Mouse (Mus musculus) embryonic fibroblast, embryonic 13.5 days (primary cell): Measurements from ENCODE around the gene Tmem44. TPM values are rescaled to one million over a fixed set of nuclear protein-coding genes. Genes with fewer than 3 reads are reported as not detected.
A peak's percentile ranks its signal among the peaks of the same experiment; 100 is the strongest.

ENCODE experiments used
- H3K27ac ChIP-seq: 2 replicates; pipeline ENCODE4 v1.5.1; 2012; ENCODE audit warnings: low read length, control low read depth, inconsistent platforms; ENCODE audit not compliant: insufficient read depth
- H3K4me1 ChIP-seq: 2 replicates; pipeline ENCODE4 v1.6.1; 2011; ENCODE audit warnings: low read length; ENCODE audit not compliant: control insufficient read depth, insufficient read depth
- H3K4me3 ChIP-seq: 2 replicates; pipeline ENCODE4 v1.5.1; 2011; ENCODE audit warnings: mild to moderate bottlenecking, control low read depth, low read length; ENCODE audit not compliant: insufficient read depth
- CTCF ChIP-seq: IDR thresholded peaks from 2 replicates; pipeline ENCODE4 v1.5.1; 2011; ENCODE audit warnings: mild to moderate bottlenecking, control low read depth, low read length, moderate library complexity, borderline replicate concordance; ENCODE audit not compliant: insufficient read depth
- POLR2A ChIP-seq: IDR thresholded peaks from 2 replicates; pipeline ENCODE4 v1.6.1; 2011; ENCODE audit warnings: low read depth, mild to moderate bottlenecking, control low read depth, low read length, moderate library complexity
- polyA plus RNA-seq: library from polyadenylated mRNA; stranded (reverse); fragments of >200 nt; gene quantifications from 2 replicates; pipeline ENCODE4 v1.2.4, GENCODE M21; 2011; ENCODE audit warnings: low read depth; ENCODE audit not compliant: missing spikeins, insufficient read length

Gene Tmem44
- polyA plus RNA-seq, 1 experiment = 8.0 TPM

DNA sequence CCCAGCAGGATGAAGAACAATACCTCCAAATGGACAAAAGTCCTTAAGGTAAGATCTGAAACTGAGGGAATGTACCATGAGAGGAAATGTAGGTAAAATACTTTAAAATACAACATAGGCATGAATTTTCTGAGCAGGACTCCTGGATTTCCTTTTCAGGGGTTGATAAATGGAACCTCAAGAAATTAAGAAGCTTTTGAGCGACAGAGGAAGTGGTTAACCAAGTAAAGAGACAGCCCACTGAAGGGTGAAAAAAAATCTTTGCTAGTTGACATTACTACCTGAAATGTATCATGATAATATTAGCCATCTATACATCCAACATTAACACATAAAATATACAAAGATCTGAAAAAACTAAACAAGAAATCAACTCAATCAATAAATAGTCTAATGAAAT, 15.6 kb downstream of the Tmem44 start:
- Histone ChIP-seq H3K27ac (no peak overlapping the region), H3K4me3 (no peak overlapping the region), H3K4me1 (no peaks in the 10 kb centered on the region)
- no peak for TF ChIP-seq CTCF
- no peak for TF ChIP-seq POLR2A

DNA sequence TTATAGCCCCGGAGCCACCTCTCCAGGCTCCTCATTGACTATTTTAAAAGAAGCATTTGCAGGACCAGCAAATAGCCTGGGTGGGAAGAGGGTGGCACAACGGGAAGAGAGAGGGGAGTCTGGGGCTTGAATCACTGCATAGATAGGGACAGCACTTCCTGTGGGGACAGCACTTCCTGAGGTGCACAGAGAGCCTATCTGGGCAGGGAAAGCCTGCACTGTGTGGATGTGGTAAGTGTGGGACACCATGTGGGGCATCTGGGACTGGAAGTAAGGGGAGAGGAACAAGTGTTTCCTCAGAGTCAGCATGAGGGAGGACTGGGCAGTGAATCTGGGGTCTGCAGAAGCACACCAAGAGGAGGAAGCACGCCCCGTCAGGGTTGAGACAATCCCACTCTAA, 17.1 kb downstream of the Tmem44 start:
- Histone ChIP-seq H3K27ac (no peak overlapping the region), H3K4me1 (no peaks in the 10 kb centered on the region; the same call in 1 of the 2 replicates), H3K4me3 (no peak overlapping the region)
- TF ChIP-seq CTCF (no peak), POLR2A (no peak)

DNA sequence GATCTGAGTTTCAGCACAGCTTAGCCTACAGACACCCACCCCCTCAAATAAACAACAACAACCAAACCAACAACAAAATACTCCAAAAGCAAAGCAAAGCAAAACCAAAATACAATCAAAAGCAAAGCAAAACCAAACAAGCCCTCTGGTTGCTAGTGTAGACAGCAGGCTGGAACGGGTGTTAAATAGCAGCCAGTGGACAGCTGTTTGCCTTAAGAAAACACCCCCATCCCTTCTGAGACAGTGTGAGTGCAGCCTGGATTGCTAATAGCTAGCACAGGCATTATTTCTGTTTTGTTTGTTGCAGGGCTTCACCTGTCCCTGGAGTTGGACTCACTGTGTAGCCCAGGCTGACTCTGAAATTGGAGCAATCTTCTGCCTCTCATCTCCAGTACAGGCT, 17.7 kb downstream of the Tmem44 start:
- Histone ChIP-seq H3K4me1 (no peaks in the 10 kb centered on the region; the same call in 1 of the 2 replicates), H3K4me3 (no peak overlapping the region), H3K27ac (no peak overlapping the region)
- TF ChIP-seq CTCF (no peak), POLR2A (no peak)

DNA sequence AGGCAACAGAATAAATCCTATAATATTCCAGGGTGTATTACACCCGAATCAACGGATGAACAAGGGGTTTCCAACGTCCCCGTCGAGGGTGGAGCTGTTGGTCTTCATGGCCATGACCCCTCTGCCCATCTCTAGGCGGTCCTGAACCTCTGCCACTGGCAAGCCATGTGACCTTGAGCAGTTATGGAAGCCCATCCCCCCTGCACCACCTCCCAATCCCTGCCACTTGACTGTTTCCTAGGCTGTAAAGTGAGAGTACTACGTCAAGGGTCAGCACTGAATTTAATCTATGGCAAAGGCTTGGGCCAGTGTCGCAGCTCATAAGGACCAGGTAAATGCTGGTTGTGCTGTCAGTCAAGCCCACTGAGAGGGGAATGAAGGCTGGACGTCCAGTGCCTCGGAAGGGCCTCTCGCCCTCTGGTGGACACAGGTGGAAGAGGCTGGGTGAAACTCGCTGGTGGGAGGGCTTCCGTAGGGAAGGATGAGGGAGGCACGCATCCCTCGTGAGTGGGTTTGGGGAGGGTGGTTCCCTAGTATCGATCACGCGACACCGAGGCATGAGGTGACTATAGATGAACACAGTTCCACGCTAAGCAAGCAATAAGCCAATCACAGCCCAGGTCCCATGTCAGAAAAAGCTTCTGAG, 18.8 kb downstream of the Tmem44 start:
- no peaks in the 10 kb centered on the region; the same call in 1 of the 2 replicates for H3K4me1 ChIP-seq
- no peak overlapping the region for H3K4me3 ChIP-seq
- peak; percentile 80 for TF ChIP-seq CTCF
- no peak for TF ChIP-seq POLR2A
- no peak overlapping the region for H3K27ac ChIP-seq

DNA sequence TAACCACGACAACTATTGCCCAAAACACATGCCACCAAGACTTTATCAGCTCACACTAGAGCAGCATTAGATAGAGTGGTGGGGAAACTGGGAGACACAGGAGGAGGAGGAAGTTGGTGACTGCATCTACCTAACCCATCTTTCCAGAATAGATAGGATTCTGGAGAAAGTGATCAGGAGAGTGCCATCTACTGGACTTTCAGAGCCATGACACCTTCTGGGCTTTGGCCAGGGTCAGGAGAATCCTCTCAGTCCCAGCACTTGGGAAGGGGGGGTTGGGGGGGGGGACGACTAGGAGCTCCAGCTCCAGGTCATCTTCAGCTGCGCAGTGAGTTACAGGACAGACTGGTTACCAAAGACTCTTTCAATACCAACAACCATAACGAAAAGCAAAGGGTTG, 19.8 kb downstream of the Tmem44 start:
- H3K4me1 ChIP-seq = no peaks in the 10 kb centered on the region; the same call in 1 of the 2 replicates
- no peak overlapping the region for H3K27ac ChIP-seq
- TF ChIP-seq POLR2A = no peak
- TF ChIP-seq CTCF = no peak
- H3K4me3 ChIP-seq = no peak overlapping the region

DNA sequence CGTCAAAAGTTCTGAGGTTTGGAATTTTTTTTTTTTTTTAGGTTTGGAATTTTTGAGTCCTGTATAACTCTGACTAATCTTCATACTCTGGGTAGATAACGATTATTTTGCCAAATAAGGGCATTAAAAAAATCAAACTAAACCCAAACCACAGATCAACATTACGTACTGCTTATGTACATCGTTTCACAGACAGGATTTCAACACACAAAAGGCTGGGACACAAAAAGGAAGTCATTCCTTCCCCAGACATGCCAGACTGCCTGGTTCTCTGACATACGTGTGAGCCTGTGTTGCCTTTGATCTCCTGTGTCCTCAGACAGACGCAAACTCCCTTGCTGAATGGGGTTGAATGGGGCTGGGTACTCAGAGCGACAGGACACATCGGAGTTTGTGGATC, 22.3 kb downstream of the Tmem44 start:
- peak; percentile 41 for TF ChIP-seq POLR2A
- no peak for TF ChIP-seq CTCF
- Histone ChIP-seq H3K27ac (peak overlapping the region; percentile 80), H3K4me3 (no peak overlapping the region), H3K4me1 (no peaks in the 10 kb centered on the region; the same call in 1 of the 2 replicates)

DNA sequence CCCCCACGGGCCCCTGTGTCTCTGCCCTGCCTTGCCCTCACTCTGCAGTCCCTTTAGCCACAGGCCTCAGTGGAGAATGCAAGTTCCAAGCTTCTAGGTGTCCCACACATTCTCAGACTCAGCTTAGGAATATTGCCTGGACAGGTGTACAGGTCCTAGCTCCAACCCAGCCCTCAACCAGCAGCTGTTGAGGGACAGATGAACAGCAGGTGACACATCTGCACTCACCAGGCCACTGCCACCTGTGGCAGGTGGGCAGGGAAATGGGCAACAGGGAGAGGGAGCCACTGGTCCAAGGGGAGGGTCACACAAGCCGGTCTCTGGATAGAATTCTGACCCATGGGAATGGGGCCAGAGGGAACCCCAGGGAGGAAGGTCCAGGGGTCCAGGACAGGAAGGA, 22.8 kb downstream of the Tmem44 start:
- Histone ChIP-seq H3K4me3 (no peak overlapping the region), H3K4me1 (no peaks in the 10 kb centered on the region; the same call in 1 of the 2 replicates), H3K27ac (peak overlapping the region; percentile 75)
- TF ChIP-seq POLR2A (no peak), CTCF (no peak)

DNA sequence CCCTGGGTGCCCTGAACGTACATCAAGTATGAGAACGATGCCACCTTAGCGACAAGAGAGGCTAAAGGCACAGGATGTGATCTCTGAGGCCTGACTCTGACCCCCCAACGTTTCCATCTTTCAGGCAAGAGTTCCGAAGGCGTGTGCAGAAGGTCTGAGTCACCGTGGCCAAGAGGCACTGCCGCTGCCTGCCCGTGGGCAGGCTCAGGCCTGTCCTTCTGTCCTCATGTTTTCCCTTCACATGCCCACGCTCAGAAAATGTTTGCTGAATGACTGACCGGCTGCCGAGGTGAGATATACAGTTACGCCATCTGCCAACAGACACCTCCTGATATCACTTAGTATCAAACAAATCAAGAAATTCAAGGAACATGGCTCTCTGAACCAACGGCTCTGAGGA, 24.9 kb downstream of the Tmem44 start:
- TF ChIP-seq CTCF (no peak), POLR2A (no peak)
- Histone ChIP-seq H3K4me1 (no peaks in the 10 kb centered on the region; the same call in 1 of the 2 replicates), H3K27ac (no peak overlapping the region), H3K4me3 (no peak overlapping the region)

DNA sequence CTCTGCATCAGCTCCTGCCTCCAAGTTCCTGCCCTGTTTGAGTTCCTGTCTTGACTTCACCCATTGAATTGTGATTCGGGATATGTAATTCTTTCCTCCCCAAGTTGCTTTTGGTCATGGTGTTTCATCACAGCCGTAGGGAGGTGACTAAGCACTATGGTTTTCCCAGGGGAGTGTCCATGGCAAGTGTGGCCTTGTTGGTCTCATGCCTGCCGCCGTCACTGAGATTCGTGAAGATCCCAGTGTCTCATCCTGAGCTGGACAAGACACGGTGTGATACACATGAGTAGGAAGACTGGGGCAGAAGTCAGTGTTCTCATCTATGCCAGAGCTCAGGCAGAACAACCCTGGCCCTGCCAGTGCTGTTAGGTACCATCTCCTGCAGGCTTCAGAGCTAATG, 26.2 kb downstream of the Tmem44 start:
- no peak overlapping the region for H3K4me3 ChIP-seq
- peaks cover 3% of the 10 kb centered on the region; the same call in 1 of the 2 replicates for H3K4me1 ChIP-seq
- TF ChIP-seq CTCF (no peak), POLR2A (no peak)
- H3K27ac ChIP-seq = no peak overlapping the region

DNA sequence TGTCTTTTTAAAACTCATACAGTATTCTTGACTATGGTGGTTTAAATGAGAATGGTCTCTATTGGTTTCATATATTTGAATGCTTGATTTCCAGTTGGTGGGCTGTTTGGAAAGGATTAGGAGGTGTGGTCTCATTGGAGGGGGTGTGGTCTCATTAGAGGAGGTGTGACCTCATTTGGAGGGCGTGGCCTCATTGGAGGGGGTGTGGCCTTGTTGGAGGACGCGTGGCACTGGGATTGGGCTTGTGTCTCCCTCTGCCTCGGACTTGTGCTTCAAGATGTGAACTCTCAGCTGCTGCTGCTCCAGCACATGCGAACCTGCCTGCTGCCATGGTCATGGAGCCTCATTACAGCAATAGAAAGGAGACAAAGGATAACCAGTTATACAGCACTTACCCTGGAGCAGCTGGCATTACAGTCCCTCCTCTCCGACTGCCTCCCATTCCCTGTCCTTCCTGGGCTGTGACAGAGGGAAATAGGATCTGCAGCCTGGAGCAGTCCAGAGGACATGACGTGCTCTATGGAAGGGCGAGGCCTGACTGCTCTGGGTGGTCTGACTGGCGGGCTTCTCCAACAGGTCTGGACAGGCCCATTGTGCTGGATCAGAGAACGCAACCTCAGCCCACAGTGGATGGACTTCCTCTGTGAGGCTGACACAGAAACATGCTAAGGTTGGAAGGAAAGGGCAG, 28.2 kb downstream of the Tmem44 start:
- Histone ChIP-seq H3K27ac (no peak overlapping the region), H3K4me1 (peaks cover 17% of the 10 kb centered on the region), H3K4me3 (no peak overlapping the region)
- no peak for TF ChIP-seq CTCF
- no peak for TF ChIP-seq POLR2A
